Mouse (Mus musculus) left cerebral cortex, postnatal 14 days (tissue): ENCODE measurements at regions not wholly inside any gene's neighbourhood (a gene's known extent, or its start where the extent isn't known, plus 50 kb on each side); places are given as distances from the start of the nearest gene placed in this dataset.

Source experiments
- DNase-seq, 2 experiments: peaks; one replicate each; pipeline ENCODE4 v3.0.0; 2021 to 2022; ENCODE audit warnings: low spot score in 2 of 2, mixed read lengths in 1 of 2
- intact Hi-C: fragments of 180-260 bp; cut with DNase I; formaldehyde crosslinking; loops from one replicate; pipeline ENCODE4 v1.15.1; 2025

DNA sequence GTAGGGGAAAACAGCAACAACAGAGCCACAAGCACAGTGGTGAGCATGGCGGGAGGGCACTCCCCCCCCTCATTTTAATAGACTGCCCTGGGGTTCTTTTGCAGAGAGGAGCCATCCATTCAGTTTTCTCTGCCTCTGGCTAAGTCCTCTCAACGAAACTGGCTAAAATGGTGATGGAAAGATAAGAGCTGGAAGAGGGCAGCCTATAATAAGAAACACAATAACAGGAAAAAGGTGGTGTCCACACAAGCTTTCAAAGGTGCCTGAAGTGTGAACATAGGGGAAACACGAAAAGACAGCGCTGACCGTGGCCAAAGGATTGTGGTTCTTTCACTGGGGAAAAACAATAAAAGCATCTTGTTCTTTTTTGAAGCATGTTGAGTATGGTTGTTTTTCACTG lies 83.0 kb upstream of the Asb5 start:
- no peak for DNase-seq
- intact Hi-C loops, result no loop called here

DNA sequence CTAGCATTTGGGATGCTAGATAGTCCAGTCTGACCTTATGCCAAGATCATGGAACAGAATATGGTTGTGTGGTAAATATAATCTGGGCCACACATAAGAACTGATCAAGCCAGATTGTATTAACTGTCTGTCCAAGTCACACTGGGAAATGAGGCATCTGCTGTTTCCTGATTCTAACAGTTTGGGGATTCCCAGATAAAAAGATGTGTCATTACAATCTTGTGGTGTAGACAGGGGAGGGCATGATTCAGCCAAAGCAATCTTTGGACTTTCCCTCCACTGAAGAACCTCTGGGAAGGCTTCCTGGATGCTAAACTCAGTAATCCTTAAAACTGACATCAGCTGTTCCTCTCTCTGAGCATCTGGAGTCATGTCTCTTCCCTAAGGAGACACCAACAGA lies 79.6 kb upstream of the Asb5 start:
- intact Hi-C loops, result no loop called here
- DNase-seq, result no peak

DNA sequence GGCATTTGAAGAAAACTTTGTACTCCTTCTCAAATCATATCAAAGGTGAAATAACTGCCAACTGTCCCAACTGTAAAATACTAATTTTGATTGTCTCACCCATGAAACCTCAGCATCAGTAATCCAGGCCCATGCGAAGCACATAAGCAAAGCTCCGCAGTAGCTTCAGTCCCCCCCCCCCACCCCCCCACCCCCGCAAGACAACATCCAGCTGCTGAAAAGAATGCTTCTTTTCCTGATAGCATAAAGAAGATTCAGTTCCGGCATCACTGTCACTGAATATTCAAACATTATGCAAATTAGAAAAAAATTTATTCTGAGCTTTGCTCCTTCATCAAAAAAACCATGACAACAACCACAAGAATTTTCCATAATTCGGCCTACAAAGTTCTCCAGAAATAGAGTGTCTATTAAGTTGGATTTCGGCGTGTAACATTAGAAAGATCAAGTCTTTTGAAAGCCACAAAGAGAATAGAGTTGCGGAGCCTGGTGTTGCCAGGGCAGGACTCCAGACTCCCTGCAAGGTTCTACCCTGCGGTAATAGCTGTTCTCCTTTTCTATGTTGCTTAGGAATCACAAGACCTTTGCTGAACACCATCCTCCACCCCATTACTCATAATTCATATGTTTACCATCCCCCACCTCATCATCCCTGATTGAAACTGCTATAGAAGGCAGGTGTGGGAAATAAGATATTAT lies 77.9 kb upstream of the Asb5 start:
- DNase-seq, result peak in 1 of 2 experiments; percentile 9

DNA sequence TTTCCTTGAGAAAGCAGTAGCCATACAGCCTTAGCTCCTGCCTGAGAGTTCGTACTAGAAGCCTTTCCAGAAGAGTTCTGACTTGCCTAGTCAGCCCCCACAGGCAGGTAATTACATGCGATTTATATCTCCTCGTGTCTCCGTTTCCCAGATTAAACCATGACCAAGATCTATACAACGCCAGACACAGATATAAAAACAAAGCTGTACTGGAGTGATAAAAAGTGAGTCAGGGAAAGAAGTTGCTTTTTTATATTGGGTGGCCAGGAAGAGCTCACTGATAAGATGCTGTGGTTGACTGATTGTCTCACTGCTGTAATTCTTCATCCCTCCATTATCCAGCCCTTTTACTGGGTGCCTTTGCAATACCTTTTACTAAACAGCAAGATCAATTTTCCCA lies 64.4 kb upstream of the Asb5 start:
- no peak for DNase-seq
- intact Hi-C loops, result no loop called here

More for the DNA sequence above, 77.9 kb upstream of the Asb5 start:
- intact Hi-C loops, result no loop called here

DNA sequence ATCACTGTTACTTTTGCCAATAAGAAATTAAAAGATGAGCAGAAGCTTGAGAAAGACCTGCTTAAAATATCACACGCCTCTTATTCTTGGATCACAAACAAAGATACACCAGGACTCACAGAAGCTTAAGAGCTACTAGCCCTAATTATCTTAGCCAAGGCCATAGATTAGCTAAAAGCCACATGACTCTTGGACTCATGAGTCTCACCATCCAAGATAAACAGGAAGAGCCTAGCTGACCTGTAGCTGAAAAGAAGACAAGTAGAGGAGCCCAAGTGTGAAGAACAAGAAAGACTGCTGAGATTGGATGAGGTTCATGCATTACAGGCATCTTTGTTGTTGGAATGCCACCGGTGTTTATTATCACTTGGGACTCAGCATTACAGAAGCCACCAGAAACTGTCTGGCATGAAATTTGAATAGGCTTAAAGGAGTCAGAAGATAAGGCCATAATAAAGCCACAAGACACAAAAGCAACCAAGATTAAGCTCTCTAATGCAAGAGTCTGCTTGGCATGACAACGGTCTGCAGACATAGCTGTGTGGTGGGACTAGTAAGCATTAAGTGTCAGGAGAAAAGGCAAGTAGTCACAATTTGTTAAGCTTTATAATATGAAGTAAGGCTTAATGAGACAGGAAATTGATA lies 63.8 kb upstream of the Asb5 start:
- intact Hi-C loops, result no loop called here

More for the DNA sequence above, 63.8 kb upstream of the Asb5 start:
- DNase-seq, result no peak
